9 mouse cellular contexts compared by ENCODE assay signal in genomic region chr4:135685906-135686567, GRCm38 (mm10). TPM values are rescaled to one million over a fixed set of nuclear protein-coding genes. Genes with fewer than 3 reads are reported as not detected.
DNase-seq lines count a peak whose midpoint lies in the region; ATAC-seq and TF ChIP-seq lines count a peak whose summit lies in the region.
"Had no signal": no experiment of that assay in that cellular context is flagged by ENCODE, and none has a peak within 500 bp of the region (broad histone marks: within the 10 kb centered on the region; RNA-seq: fewer than 3 reads in every experiment).

Gene Ifnlr1 (plus strand): TSS chr4:135686287.

- no peak within 1 kb of the TSS for H3K27ac ChIP-seq in forebrain, embryonic 15.5 days (replicated peaks)
- H3K27ac ChIP-seq in midbrain, embryonic 11.5 days (ENCODE audit: low read depth, low read length) = no peak within 1 kb of the TSS
- H3K27ac ChIP-seq in spleen, adult 2 months (ENCODE audit: insufficient read depth, low read length) = no peak within 1 kb of the TSS

- DNase-seq in CD4-positive helper T cell, adult 2 months (ENCODE audit: low read depth, low spot score) = peak; percentile 54
- DNase-seq in ZHBTc4 (ENCODE audit: low read depth, low spot score) = peak; percentile 70
- DNase-seq in induced T-regulatory cell, adult 2 months (ENCODE audit: low read depth) = peak; percentile 65
- peak; percentile 43 to 60 for DNase-seq in left cerebral cortex, postnatal 36 days (ENCODE audit: low spot score in 2 of 2)
- DNase-seq in midbrain, embryonic 11.5 days (ENCODE audit: low spot score, missing footprints) = peak; percentile 96
- DNase-seq in spleen, adult 2 months (ENCODE audit: low read depth in 1 of 2, low spot score in 2 of 2) = peak in 1 of 2 experiments; percentile 47

- WGBS in forebrain, embryonic 15.5 days = under 1% methylated on average over 40 of the region's 41 CpGs
- 2% methylated on average over 41 of the region's 41 CpGs for WGBS in midbrain, embryonic 11.5 days
- 1% methylated on average over 41 of the region's 41 CpGs for WGBS in spleen, adult 2 months

- H3K9ac ChIP-seq in forebrain, embryonic 15.5 days (replicated peaks) = peak within 1 kb of the TSS; percentile 44
- H3K9ac ChIP-seq in midbrain, embryonic 11.5 days (ENCODE audit: low read length) = peak within 1 kb of the TSS; percentile 55

- no peak for ATAC-seq in forebrain, embryonic 15.5 days (replicated peaks)
- no peak for ATAC-seq in midbrain, embryonic 11.5 days (ENCODE audit: low FRiP score)
- no peak for ATAC-seq in monocyte, adult 5-6 weeks (replicated peaks; ENCODE audit: insufficient number of reproducible peaks, low FRiP score, low TSS enrichment, poor library complexity, severe bottlenecking)

- TF ChIP-seq POLR2A in spleen, adult 2 months (IDR thresholded peaks at IDR 0.05; ENCODE audit: low read depth, low read length) = no peak

- H3K4me2 ChIP-seq in forebrain, embryonic 15.5 days (replicated peaks) = peak within 1 kb of the TSS; percentile 90
- peak within 1 kb of the TSS; percentile 94 for H3K4me2 ChIP-seq in midbrain, embryonic 11.5 days

- H3K4me3 ChIP-seq in forebrain, embryonic 15.5 days = peak within 1 kb of the TSS; percentile 46
- peak within 1 kb of the TSS; percentile 52 for H3K4me3 ChIP-seq in midbrain, embryonic 11.5 days (ENCODE audit: low read depth, low read length)
- peak within 1 kb of the TSS; percentile 56; the same call in 1 of the 2 replicates for H3K4me3 ChIP-seq in spleen, adult 2 months (ENCODE audit: extremely low read depth, insufficient read depth, insufficient read length)

- intact Hi-C loops in left cerebral cortex, postnatal 36 days (cut with DNase I) = no loop called here

- no peaks in the 10 kb centered on the region for H3K9me3 ChIP-seq in forebrain, embryonic 15.5 days
- no peaks in the 10 kb centered on the region for H3K9me3 ChIP-seq in midbrain, embryonic 11.5 days (ENCODE audit: control insufficient read depth, low read length)

- H3K27me3 ChIP-seq in forebrain, embryonic 15.5 days = peaks cover 44% of the 10 kb centered on the region
- H3K27me3 ChIP-seq in midbrain, embryonic 11.5 days (ENCODE audit: control insufficient read depth, insufficient read depth, low read length) = peaks cover 39% of the 10 kb centered on the region
- H3K27me3 ChIP-seq in spleen, adult 2 months (ENCODE audit: control insufficient read depth, insufficient read depth, low read length) = peaks cover 7% of the 10 kb centered on the region

- H3K36me3 ChIP-seq in forebrain, embryonic 15.5 days = no peaks in the 10 kb centered on the region
- no peaks in the 10 kb centered on the region for H3K36me3 ChIP-seq in midbrain, embryonic 11.5 days (ENCODE audit: control insufficient read depth, insufficient read depth, low read length)
- H3K36me3 ChIP-seq in spleen, adult 2 months (ENCODE audit: control insufficient read depth, insufficient read depth, low read length) = no peaks in the 10 kb centered on the region

- TF ChIP-seq CTCF in spleen, adult 2 months (IDR thresholded peaks at IDR 0.05; ENCODE audit: extremely low read depth, insufficient read depth, insufficient read length, insufficient replicate concordance) = no peak

- H3K4me1 ChIP-seq in forebrain, embryonic 15.5 days = peaks cover 14% of the 10 kb centered on the region
- H3K4me1 ChIP-seq in midbrain, embryonic 11.5 days (ENCODE audit: control insufficient read depth, insufficient read depth, low read length) = peaks cover 4% of the 10 kb centered on the region
- H3K4me1 ChIP-seq in spleen, adult 2 months (ENCODE audit: control insufficient read depth, insufficient read depth, insufficient read length) = peaks cover 5% of the 10 kb centered on the region; the same call in 1 of the 2 replicates

RNA-seq across cellular contexts. Expression of gene Ifnlr1, which starts in this region (rescaled TPM):
- 0.23 and 0.24 TPM in 2 replicates for polyA plus RNA-seq in forebrain, embryonic 15.5 days (2015; fragmentation: Nextera tagmentation; extraction: Ambion mirVana)
- under 1 TPM; 0.20 to 0.36 TPM for total RNA-seq in left cerebral cortex, postnatal 36 days (2021)
- 0.08 and 0.12 TPM in 2 replicates for polyA plus RNA-seq in midbrain, embryonic 11.5 days (2014; fragmentation: Nextera tagmentation; extraction: Ambion mirVana)
- polyA plus RNA-seq in spleen, adult 2 months (2012; rRNA removed) = 0.61 and 0.78 TPM in 2 replicates
- 0.53 TPM in 1 of 3 replicates, not detected in the others for total RNA-seq in monocyte, adult 5-6 weeks (2017)
- total RNA-seq: common myeloid progenitor, adult 5-6 weeks had no signal

Comparison
In these comparisons a context has a peak if more than half of its experiments do, and no peak if none do; other contexts are left out.
1. Peak in DNase-seq in left cerebral cortex, postnatal 36 days; RNA of the gene not detected or under 1 TPM.
2. Peak in DNase-seq, H3K4me3 ChIP-seq, H3K9ac ChIP-seq and H3K4me2 ChIP-seq in midbrain, embryonic 11.5 days; RNA of the gene not detected or under 1 TPM.